Mouse (Mus musculus) intestine, embryonic 14.5 days (tissue): Measurements from ENCODE around the gene Pecr. TPM values are rescaled to one million over a fixed set of nuclear protein-coding genes. Genes with fewer than 3 reads are reported as not detected.

Experiments used
- ATAC-seq: fragments of 200-750 bp; cut with Nextera tagmentation; replicated peaks from 2 replicates; pipeline ENCODE4 v1.8.0; 2017; ENCODE audit warnings: low read depth, moderate number of reproducible peaks, moderate TSS enrichment, moderate library complexity; ENCODE audit not compliant: low FRiP score, low TSS enrichment
- DNase-seq: peaks from one replicate; pipeline ENCODE4 v3.0.0-alpha.2; 2018; ENCODE audit warnings: low spot score
- H3K27ac ChIP-seq: fragments of 300-500 bp; sonication (generic); 2 replicates; pipeline ENCODE4 v1.5.1; 2014; ENCODE audit warnings: low read depth, mild to moderate bottlenecking, control low read depth
- H3K27me3 ChIP-seq: fragments of 300-500 bp; sonication (generic); replicated peaks from 2 replicates; pipeline ENCODE4 v1.6.1; 2014; ENCODE audit warnings: low read length, control low read depth; ENCODE audit not compliant: control insufficient read depth, insufficient read depth
- H3K36me3 ChIP-seq: fragments of 300-500 bp; sonication (generic); 2 replicates; pipeline ENCODE4 v1.6.1; 2014; ENCODE audit warnings: low read length, control low read depth; ENCODE audit not compliant: control insufficient read depth, insufficient read depth
- H3K4me1 ChIP-seq: fragments of 300-500 bp; sonication (generic); replicated peaks from 2 replicates; pipeline ENCODE4 v1.6.1; 2014; ENCODE audit warnings: low read length, control low read depth, mixed read lengths; ENCODE audit not compliant: control insufficient read depth, insufficient read depth
- H3K4me2 ChIP-seq: fragments of 300-500 bp; sonication (generic); 2 replicates; pipeline ENCODE4 v1.6.1; 2014; ENCODE audit warnings: low read length
- H3K4me3 ChIP-seq: fragments of 300-500 bp; sonication (generic); 2 replicates; pipeline ENCODE4 v1.5.1; 2014; ENCODE audit warnings: low read depth, low read length, control low read depth, mixed read lengths
- H3K9ac ChIP-seq: fragments of 300-500 bp; sonication (generic); 2 replicates; pipeline ENCODE4 v1.6.1; 2014; ENCODE audit warnings: mild to moderate bottlenecking, low read length
- H3K9me3 ChIP-seq: fragments of 300-500 bp; sonication (generic); 2 replicates; pipeline ENCODE4 v1.6.1; 2016; ENCODE audit warnings: low read length, control low read depth; ENCODE audit not compliant: control insufficient read depth
- WGBS: fragments of 180-500 bp; shearing (Covaris S2); extraction: QIAGEN DNeasy Blood & Tissue Kit; methylation state at CpG from one replicate; pipeline ENCODE4 v1.1.7; 2014; 5-methylcytosine and 5-hydroxymethylcytosine counted together
- polyA plus RNA-seq: library from polyadenylated mRNA; unstranded; fragments of >200 nt; fragmentation: Nextera tagmentation; extraction: Ambion mirVana; gene quantifications from 2 replicates; pipeline ENCODE4 v1.2.1, GENCODE M21; 2014

Gene Pecr
- polyA plus RNA-seq, 1 experiment from 2014 or later, result 46.1 TPM

DNA sequence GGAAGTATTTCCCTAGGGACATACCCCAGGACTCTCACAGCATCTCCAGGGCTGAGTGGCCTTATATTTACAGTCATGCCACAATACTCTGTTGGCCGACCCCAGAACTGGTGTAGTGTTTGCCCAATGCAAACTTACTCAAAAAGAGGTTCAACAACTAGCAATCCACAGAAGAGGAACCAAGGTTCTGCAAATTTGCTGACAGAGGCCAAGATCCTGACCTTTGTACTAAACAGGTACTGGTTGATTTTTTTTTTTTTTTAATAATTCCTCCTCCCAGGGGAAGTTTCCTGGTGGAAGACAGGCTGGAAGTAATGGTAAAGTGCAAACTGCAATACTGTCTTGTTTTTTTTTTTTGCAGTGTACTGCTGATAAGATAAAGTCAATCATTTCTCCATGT is 1.5 kb downstream of the Pecr start:
- WGBS, result 67% methylated on average over 1 of the region's 1 CpGs
- no peak for ATAC-seq
- no peaks in the 10 kb centered on the region for H3K27me3 ChIP-seq
- no peak overlapping the region for H3K9ac ChIP-seq
- no peaks in the 10 kb centered on the region for H3K36me3 ChIP-seq
- no peak overlapping the region for H3K27ac ChIP-seq
- no peak overlapping the region for H3K4me2 ChIP-seq
- H3K9me3 ChIP-seq, result no peaks in the 10 kb centered on the region
- no peak for DNase-seq
- no peak overlapping the region for H3K4me3 ChIP-seq
- peaks cover 3% of the 10 kb centered on the region; the same call in 1 of the 2 replicates for H3K4me1 ChIP-seq

DNA sequence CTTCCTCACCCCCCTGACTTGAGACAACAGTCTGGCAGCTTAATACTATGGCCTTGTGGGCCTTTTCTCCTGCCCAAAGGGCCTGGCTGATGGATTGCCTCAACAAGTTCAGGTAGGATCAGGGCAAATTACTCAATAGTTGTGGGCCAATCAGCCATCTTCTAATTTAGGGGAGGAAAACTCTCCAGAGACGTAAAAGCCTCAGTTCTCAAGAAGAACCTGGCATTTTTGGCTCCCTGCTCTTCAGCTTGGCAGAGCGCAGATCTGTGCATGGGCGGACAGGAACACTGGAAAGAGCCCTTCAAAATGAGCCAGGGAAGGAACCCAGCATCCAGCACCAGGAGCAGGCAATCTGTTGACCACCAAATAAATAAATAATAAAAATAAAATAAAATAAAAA is 6.0 kb downstream of the Pecr start:
- WGBS, result 92% methylated on average over 3 of the region's 3 CpGs
- DNase-seq, result no peak
- H3K9ac ChIP-seq, result no peak overlapping the region

DNA sequence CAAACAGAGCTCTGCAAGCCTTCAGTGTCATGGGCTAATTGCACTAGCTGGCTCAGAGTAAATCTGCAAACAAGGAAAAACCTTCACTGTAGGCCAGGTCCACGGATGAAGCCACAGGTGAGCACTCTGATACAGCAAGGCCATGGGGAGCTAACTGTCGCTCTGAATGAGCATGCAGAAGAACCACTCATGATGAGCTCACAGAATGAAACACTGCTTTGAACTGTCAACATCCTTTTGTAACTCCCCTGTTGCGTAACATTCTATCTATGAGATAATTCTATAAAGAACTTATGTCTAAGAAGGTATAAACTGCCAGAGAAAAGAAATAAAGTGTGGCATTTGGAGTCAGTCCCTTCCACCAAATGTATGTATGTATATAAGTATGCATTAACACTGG is 21.0 kb downstream of the Pecr start:
- Histone ChIP-seq H3K9me3 (no peaks in the 10 kb centered on the region), H3K27me3 (no peaks in the 10 kb centered on the region), H3K36me3 (peaks cover 34% of the 10 kb centered on the region), H3K4me1 (no peaks in the 10 kb centered on the region), H3K4me3 (no peak overlapping the region), H3K4me2 (no peak overlapping the region), H3K27ac (no peak overlapping the region), H3K9ac (no peak overlapping the region)
- WGBS, result 96% methylated on average over 3 of the region's 3 CpGs
- no peak for DNase-seq
- no peak for ATAC-seq

More for the DNA sequence above, 6.0 kb downstream of the Pecr start:
- H3K4me3 ChIP-seq, result no peak overlapping the region
- no peak overlapping the region for H3K27ac ChIP-seq
- no peak overlapping the region for H3K4me2 ChIP-seq
- no peaks in the 10 kb centered on the region; the same call in 1 of the 2 replicates for H3K4me1 ChIP-seq
- no peak for ATAC-seq
- H3K9me3 ChIP-seq, result no peaks in the 10 kb centered on the region
- no peaks in the 10 kb centered on the region for H3K27me3 ChIP-seq
- peaks cover 27% of the 10 kb centered on the region for H3K36me3 ChIP-seq

GRCm38 (mm10) chr1:72256381-72257256 is 27.5 kb downstream of the Pecr start:
- Histone ChIP-seq H3K9me3 (no peaks in the 10 kb centered on the region), H3K4me1 (no peaks in the 10 kb centered on the region; the same call in 1 of the 2 replicates), H3K36me3 (peaks cover 4% of the 10 kb centered on the region), H3K4me2 (no peak overlapping the region; the same call in 1 of the 2 replicates), H3K9ac (no peak overlapping the region), H3K27me3 (no peaks in the 10 kb centered on the region), H3K27ac (no peak overlapping the region), H3K4me3 (no peak overlapping the region)
- no peak for DNase-seq
- WGBS, result 85% methylated on average over 9 of the region's 9 CpGs
- no peak for ATAC-seq

- Histone ChIP-seq H3K27ac (peak overlapping the region; percentile 97), H3K4me3 (peak overlapping the region; percentile 42), H3K9ac (peak overlapping the region; percentile 32; the same call in 1 of the 2 replicates), H3K4me2 (peak overlapping the region; percentile 61), H3K27me3 (no peaks in the 10 kb centered on the region), H3K36me3 (0 out of 2 replicates have a peak, but pooled peaks cover 3% of the 10 kb centered on the region), H3K9me3 (no peaks in the 10 kb centered on the region), H3K4me1 (no peaks in the 10 kb centered on the region; the same call in 1 of the 2 replicates)
- ATAC-seq (no peak), DNase-seq (no peak)
- 27% methylated on average over 11 of the region's 11 CpGs for WGBS
Observed at GRCm38 (mm10) chr1:72255854-72256175, 28.3 kb downstream of the Pecr start.

DNA sequence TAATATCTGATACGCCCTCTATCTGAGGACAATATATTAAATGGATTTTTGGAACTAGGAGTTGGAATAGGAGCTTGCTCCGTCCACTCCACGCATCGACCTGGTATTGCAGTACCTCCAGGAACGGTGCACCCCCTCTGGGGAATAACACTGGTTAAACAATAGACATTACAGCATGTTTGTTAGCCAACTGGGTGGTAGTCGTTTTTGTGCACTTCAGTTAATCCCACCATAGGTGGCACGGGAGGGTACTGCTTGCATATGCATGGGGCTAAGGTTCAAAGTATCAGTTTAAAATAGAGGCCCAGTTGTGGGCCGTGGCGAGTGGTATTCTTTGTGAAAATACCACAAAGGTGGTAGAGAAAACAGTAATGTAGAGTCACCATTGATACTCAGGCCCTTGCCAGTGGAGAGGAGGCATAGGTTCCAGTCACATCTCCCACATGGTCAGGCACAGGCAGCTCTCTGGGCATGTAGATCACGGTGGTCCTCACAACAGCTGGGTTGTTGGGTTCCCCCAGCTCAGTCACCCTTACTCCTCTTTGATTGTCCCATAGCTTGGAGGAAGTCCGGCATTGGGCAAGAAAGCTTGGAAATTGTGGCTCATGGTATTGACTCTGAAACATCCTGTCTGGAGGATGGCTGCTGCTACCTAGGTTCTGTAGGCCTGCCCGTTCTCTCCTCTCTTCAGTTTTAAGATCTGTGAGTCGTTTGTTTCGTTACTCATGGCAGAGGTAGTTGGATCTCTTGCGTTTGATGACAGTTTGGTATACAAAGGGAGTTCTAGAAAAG is 28.9 kb downstream of the Pecr start:
- Histone ChIP-seq H3K4me2 (peak overlapping the region; percentile 61), H3K27me3 (no peaks in the 10 kb centered on the region), H3K9me3 (no peaks in the 10 kb centered on the region), H3K36me3 (no peaks in the 10 kb centered on the region), H3K4me3 (peak overlapping the region; percentile 42), H3K4me1 (no peaks in the 10 kb centered on the region; the same call in 1 of the 2 replicates), H3K9ac (peak overlapping the region; percentile 67), H3K27ac (peak overlapping the region; percentile 97)
- 2% methylated on average over 15 of the region's 15 CpGs for WGBS
- ATAC-seq (peak; percentile 90), DNase-seq (peak; percentile 85)

- H3K4me1 ChIP-seq, result no peaks in the 10 kb centered on the region; the same call in 1 of the 2 replicates
- H3K27me3 ChIP-seq, result no peaks in the 10 kb centered on the region
- peak overlapping the region; percentile 67 for H3K9ac ChIP-seq
- H3K4me2 ChIP-seq, result peak overlapping the region; percentile 61
- H3K36me3 ChIP-seq, result no peaks in the 10 kb centered on the region
- H3K4me3 ChIP-seq, result peak overlapping the region; percentile 42
- H3K27ac ChIP-seq, result peak overlapping the region; percentile 97
- DNase-seq (peak; percentile 96), ATAC-seq (peak; percentile 93)
- under 1% methylated on average over 35 of the region's 35 CpGs for WGBS
- H3K9me3 ChIP-seq, result no peaks in the 10 kb centered on the region
Observed at GRCm38 (mm10) chr1:72254545-72255061, 29.5 kb downstream of the Pecr start.

DNA sequence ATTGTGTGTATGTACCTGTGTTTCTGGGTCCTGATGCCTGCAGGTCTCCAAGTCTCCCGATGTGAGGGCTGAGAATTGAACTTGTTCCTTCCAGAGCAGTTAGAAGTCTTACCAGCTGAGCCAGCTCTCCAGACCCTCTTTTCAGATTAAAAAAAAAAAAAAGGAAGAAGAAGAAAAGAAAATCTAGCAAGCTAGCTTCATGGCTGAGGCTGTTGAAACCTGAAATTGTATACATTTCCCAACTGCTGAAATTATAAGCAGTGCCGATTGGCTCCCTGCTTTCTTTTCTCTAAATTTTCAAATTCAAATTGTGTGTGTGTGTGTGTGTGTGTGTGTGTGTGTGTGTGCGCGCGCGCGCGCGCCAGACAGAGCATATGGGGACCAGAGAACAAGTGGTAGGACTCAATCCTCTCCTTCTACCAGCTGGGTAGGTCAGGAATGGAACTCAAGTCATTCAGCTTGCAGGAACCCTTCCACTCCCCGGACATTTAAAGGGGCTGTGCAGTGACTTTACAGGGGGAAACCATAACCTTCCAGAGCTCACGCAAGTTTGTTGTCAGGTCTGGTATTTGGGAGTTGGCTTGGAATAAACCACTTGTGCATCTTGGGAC is 30.1 kb downstream of the Pecr start:
- H3K27ac ChIP-seq, result peak overlapping the region; percentile 97; the same call in 1 of the 2 replicates
- ATAC-seq (no peak), DNase-seq (no peak)
- no peaks in the 10 kb centered on the region for H3K36me3 ChIP-seq
- H3K9ac ChIP-seq, result 0 out of 2 replicates have a peak overlapping the region, but pooled peaks have one; percentile 6
- WGBS, result 34% methylated on average over 11 of the region's 11 CpGs
- no peaks in the 10 kb centered on the region for H3K9me3 ChIP-seq
- H3K27me3 ChIP-seq, result no peaks in the 10 kb centered on the region
- peak overlapping the region; percentile 42 for H3K4me3 ChIP-seq
- H3K4me1 ChIP-seq, result no peaks in the 10 kb centered on the region; the same call in 1 of the 2 replicates
- H3K4me2 ChIP-seq, result peak overlapping the region; percentile 61
